Mouse (Mus musculus): ENCODE results near the gene Tbc1d8.

DNA sequence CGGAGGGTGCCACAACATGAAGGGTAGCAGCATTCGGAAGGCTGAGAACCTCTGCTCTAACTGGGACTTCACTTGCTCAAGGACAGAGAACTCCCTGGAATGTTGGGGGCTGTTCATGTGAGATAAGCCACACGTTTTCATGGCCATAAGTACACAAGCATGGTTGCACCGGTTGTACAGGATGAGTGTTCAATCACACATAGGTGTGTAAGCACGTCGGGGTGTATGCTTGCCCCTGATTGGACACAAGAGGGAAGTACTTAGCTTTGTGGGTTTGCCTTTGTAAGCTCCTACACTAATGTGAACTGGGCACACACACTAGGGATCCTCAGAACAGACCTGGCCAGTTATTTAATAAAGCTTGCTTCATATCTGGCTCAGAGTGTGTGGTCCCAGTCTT is 80.3 kb downstream of the Tbc1d8 start:
- no peak for TF ChIP-seq CTCF (IDR thresholded peaks at IDR 0.05; ENCODE audit: low read depth)
- TF ChIP-seq EP300 (IDR thresholded peaks at IDR 0.05; ENCODE audit: low read depth), result no peak
